Mouse (Mus musculus) lung, postnatal 0 days (tissue): ENCODE measurements around the gene Gp9. TPM values are rescaled to one million over a fixed set of nuclear protein-coding genes. Genes with fewer than 3 reads are reported as not detected.

ENCODE experiments used
- ATAC-seq: fragments of 200-750 bp; cut with Nextera tagmentation; 2 replicates; pipeline ENCODE4 v1.8.0; 2017; ENCODE audit warnings: moderate library complexity
- DNase-seq: peaks from one replicate; pipeline ENCODE4 v3.0.0-alpha.2; 2016; ENCODE audit warnings: low spot score
- H3K27ac ChIP-seq: fragments of 300-500 bp; sonication (generic); 2 replicates; pipeline ENCODE4 v1.5.1; 2014; ENCODE audit warnings: antibody characterized with exemption, mild to moderate bottlenecking, low read length, mixed read lengths
- H3K27me3 ChIP-seq: fragments of 300-500 bp; sonication (generic); replicated peaks from 2 replicates; pipeline ENCODE4 v1.6.1; 2014; ENCODE audit warnings: low read length, mixed read lengths; ENCODE audit not compliant: insufficient read depth
- H3K36me3 ChIP-seq: fragments of 300-500 bp; sonication (generic); 2 replicates; pipeline ENCODE4 v1.6.1; 2014; ENCODE audit warnings: low read length, mixed read lengths; ENCODE audit not compliant: insufficient read depth
- H3K4me1 ChIP-seq: fragments of 300-500 bp; sonication (generic); 2 replicates; pipeline ENCODE4 v1.6.1; 2014; ENCODE audit warnings: antibody characterized with exemption, low read depth, low read length, mixed read lengths; ENCODE audit not compliant: insufficient read depth
- H3K4me2 ChIP-seq: fragments of 300-500 bp; sonication (generic); replicated peaks from 2 replicates; pipeline ENCODE4 v1.6.1; 2014; ENCODE audit warnings: low read depth, mild to moderate bottlenecking, low read length, moderate library complexity, mixed read lengths
- H3K4me3 ChIP-seq: fragments of 300-500 bp; sonication (generic); 2 replicates; pipeline ENCODE4 v1.5.1; 2014; ENCODE audit warnings: low read depth, low read length
- H3K9ac ChIP-seq: fragments of 300-500 bp; sonication (generic); replicated peaks from 2 replicates; pipeline ENCODE4 v1.6.1; 2014; ENCODE audit warnings: low read depth, mild to moderate bottlenecking
- H3K9me3 ChIP-seq: fragments of 300-500 bp; sonication (generic); 2 replicates; pipeline ENCODE4 v1.6.1; 2016; ENCODE audit warnings: low read length, mixed read lengths
- CTCF ChIP-seq: IDR thresholded peaks from 2 replicates; pipeline ENCODE4 v1.5.1; 2016; ENCODE audit warnings: antibody characterized with exemption, mild to moderate bottlenecking
- EP300 ChIP-seq: IDR thresholded peaks from 2 replicates; pipeline ENCODE4 v1.6.1; 2016; ENCODE audit warnings: antibody characterized with exemption, mild to moderate bottlenecking, control low read depth
- WGBS: fragments of 180-500 bp; shearing (Covaris S2); extraction: QIAGEN DNeasy Blood & Tissue Kit; methylation state at CpG from one replicate; pipeline ENCODE4 v1.1.7; 2014; 5-methylcytosine and 5-hydroxymethylcytosine counted together
- polyA plus RNA-seq: library from polyadenylated mRNA; unstranded; fragments of >200 nt; fragmentation: Nextera tagmentation; extraction: Ambion mirVana; gene quantifications from 2 replicates; pipeline ENCODE4 v1.2.1, GENCODE M21; 2015

Gp9 gene
- polyA plus RNA-seq, 1 experiment from 2014 or later: 8.3 TPM

DNA sequence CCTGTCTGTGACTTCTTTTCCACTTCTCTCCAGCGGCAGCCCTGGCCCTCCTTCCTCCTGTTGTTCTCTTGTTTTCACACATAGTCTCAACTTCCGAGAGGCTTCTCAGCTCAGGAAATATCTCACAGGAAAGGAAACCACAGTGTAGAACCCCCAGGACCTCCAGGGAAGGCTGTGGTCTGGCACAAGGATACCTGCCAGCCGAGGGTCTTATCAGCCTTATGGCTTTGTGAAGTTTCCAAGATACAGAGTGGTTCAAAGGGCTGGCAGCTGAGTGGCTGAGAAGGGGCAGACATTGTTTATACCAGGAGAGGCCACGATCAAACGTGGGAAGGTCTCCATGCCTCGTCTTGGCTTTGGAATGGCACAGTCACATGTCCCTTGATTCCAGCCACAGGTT, 38.0 kb upstream of the Gp9 start:
- Histone ChIP-seq H3K4me3 (no peak overlapping the region), H3K9me3 (no peaks in the 10 kb centered on the region), H3K27ac (no peak overlapping the region), H3K4me2 (no peak overlapping the region), H3K9ac (no peak overlapping the region), H3K36me3 (no peaks in the 10 kb centered on the region), H3K4me1 (no peaks in the 10 kb centered on the region; the same call in 1 of the 2 replicates), H3K27me3 (no peaks in the 10 kb centered on the region)
- DNase-seq: no peak
- ATAC-seq: no peak
- TF ChIP-seq CTCF (no peak), EP300 (no peak)
- whole genome bisulfite sequencing: 18% methylated on average over 6 of the region's 6 CpGs

- Histone ChIP-seq H3K27me3 (no peaks in the 10 kb centered on the region), H3K9me3 (no peaks in the 10 kb centered on the region), H3K4me1 (no peaks in the 10 kb centered on the region; the same call in 1 of the 2 replicates), H3K27ac (no peak overlapping the region), H3K4me2 (no peak overlapping the region), H3K4me3 (no peak overlapping the region), H3K36me3 (no peaks in the 10 kb centered on the region), H3K9ac (no peak overlapping the region)
- no peak for TF ChIP-seq EP300
- DNase-seq (no peak), ATAC-seq (no peak)
These were observed 37.4 kb upstream of the Gp9 start for GRCm38 (mm10) chr6:87740496-87740895.

DNA sequence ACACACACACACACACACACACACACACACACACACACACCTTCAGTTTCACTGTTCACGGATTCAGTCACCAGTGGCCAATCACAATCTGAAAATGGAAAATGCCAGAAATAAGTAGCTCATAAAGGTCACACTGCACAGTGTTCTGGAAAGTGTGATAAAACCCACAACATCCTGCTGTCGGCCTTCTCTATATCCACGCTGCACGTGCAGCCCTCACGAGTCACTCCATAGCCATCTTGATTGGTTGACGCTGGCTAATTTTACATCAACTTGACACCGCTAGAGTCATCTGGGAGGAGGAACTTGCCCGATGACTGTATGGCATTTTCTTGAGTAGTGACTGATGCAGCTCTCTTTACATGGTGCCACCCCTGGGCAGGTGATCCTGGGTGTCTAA, 35.9 kb upstream of the Gp9 start:
- Histone ChIP-seq H3K4me1 (no peaks in the 10 kb centered on the region; the same call in 1 of the 2 replicates), H3K36me3 (no peaks in the 10 kb centered on the region), H3K4me3 (no peak overlapping the region), H3K4me2 (no peak overlapping the region), H3K9ac (no peak overlapping the region), H3K27ac (no peak overlapping the region), H3K27me3 (no peaks in the 10 kb centered on the region), H3K9me3 (no peaks in the 10 kb centered on the region)
- TF ChIP-seq EP300: no peak
- no peak for TF ChIP-seq CTCF
- DNase-seq (no peak), ATAC-seq (no peak)
- WGBS: 76% methylated on average over 8 of the region's 8 CpGs

- Histone ChIP-seq H3K4me2 (no peak overlapping the region), H3K36me3 (no peaks in the 10 kb centered on the region), H3K9me3 (no peaks in the 10 kb centered on the region), H3K4me3 (no peak overlapping the region), H3K4me1 (no peaks in the 10 kb centered on the region; the same call in 1 of the 2 replicates), H3K9ac (no peak overlapping the region), H3K27me3 (no peaks in the 10 kb centered on the region), H3K27ac (no peak overlapping the region)
- DNase-seq: no peak
- ATAC-seq: peak; percentile 25
- TF ChIP-seq CTCF (peak; percentile 54), EP300 (no peak)
- WGBS: 84% methylated on average over 5 of the region's 5 CpGs
These were observed 35.1 kb upstream of the Gp9 start for GRCm38 (mm10) chr6:87742804-87743203.

GRCm38 (mm10) chr6:87743281-87743680, 34.6 kb upstream of the Gp9 start:
- no peak for ATAC-seq
- Histone ChIP-seq H3K27ac (no peak overlapping the region), H3K4me3 (no peak overlapping the region), H3K4me2 (no peak overlapping the region), H3K36me3 (no peaks in the 10 kb centered on the region), H3K4me1 (no peaks in the 10 kb centered on the region; the same call in 1 of the 2 replicates), H3K9ac (no peak overlapping the region), H3K27me3 (no peaks in the 10 kb centered on the region), H3K9me3 (no peaks in the 10 kb centered on the region)
- no peak for TF ChIP-seq CTCF
- DNase-seq: no peak
- 74% methylated on average over 5 of the region's 5 CpGs for WGBS

DNA sequence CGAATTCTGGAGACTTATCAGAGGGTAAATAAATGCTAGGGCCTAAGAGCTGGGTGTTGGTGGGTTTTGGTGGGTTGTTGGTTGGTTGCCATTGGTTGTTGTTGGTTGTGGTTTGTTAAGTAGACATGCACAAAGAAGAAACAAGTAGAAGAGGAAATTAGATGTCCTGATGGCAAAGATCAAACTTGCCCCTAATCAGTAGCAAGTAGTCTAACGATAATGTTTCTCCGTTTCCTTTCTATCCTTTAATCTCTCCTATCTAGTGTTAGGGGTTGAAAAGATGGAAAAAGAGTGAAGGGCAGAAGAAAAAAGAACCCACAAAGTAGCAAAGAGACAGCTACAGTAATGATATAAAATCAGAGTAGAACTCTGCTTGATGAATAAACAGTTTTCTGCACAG, 33.2 kb upstream of the Gp9 start:
- Histone ChIP-seq H3K27me3 (no peaks in the 10 kb centered on the region), H3K4me2 (no peak overlapping the region), H3K4me3 (no peak overlapping the region), H3K4me1 (no peaks in the 10 kb centered on the region; the same call in 1 of the 2 replicates), H3K9ac (no peak overlapping the region), H3K36me3 (no peaks in the 10 kb centered on the region), H3K27ac (no peak overlapping the region), H3K9me3 (no peaks in the 10 kb centered on the region)
- 76% methylated on average over 3 of the region's 3 CpGs for WGBS
- ATAC-seq: no peak
- DNase-seq: no peak
- no peak for TF ChIP-seq CTCF

- H3K36me3 ChIP-seq: no peaks in the 10 kb centered on the region
- 14% methylated on average over 1 of the region's 1 CpGs for WGBS
- DNase-seq (peak; percentile 39), ATAC-seq (peak; percentile 36; the same call in 1 of the 2 replicates)
- no peaks in the 10 kb centered on the region for H3K27me3 ChIP-seq
- TF ChIP-seq CTCF (no peak), EP300 (0 out of 2 replicates have a peak, but pooled peaks have one; percentile 48)
- H3K9ac ChIP-seq: no peak overlapping the region
- no peak overlapping the region for H3K4me3 ChIP-seq
- no peaks in the 10 kb centered on the region for H3K9me3 ChIP-seq
- H3K4me2 ChIP-seq: no peak overlapping the region
- peak overlapping the region; percentile 6; the same call in 1 of the 2 replicates for H3K27ac ChIP-seq
- H3K4me1 ChIP-seq: no peaks in the 10 kb centered on the region; the same call in 1 of the 2 replicates
These were observed 32.6 kb upstream of the Gp9 start for GRCm38 (mm10) chr6:87745301-87745700.
